Mouse (Mus musculus) liver, embryonic 14.5 days (tissue): ENCODE results near the gene Ppp1cb. TPM values are rescaled to one million over a fixed set of nuclear protein-coding genes. Genes with fewer than 3 reads are reported as not detected.

Experiments
- ATAC-seq: fragments of 200-750 bp; cut with Nextera tagmentation; 2 replicates; pipeline ENCODE4 v1.8.0; 2017; ENCODE audit warnings: moderate number of reproducible peaks, mild to moderate bottlenecking, moderate library complexity; ENCODE audit not compliant: insufficient read depth
- DNase-seq, 3 experiments: peaks; one replicate each; pipeline ENCODE4 v3.0.0-alpha.2; 2012 to 2013; ENCODE audit warnings: low read depth in 3 of 3, low spot score in 3 of 3
- H3K27ac ChIP-seq: fragments of 300-500 bp; sonication (generic); 2 replicates; pipeline ENCODE4 v1.5.1; 2014; ENCODE audit warnings: moderate library complexity, mild to moderate bottlenecking, control low read depth, inconsistent platforms
- H3K27me3 ChIP-seq: fragments of 300-500 bp; sonication (generic); 2 replicates; pipeline ENCODE4 v1.6.1; 2014; ENCODE audit warnings: mild to moderate bottlenecking, low read length, moderate library complexity; ENCODE audit not compliant: control insufficient read depth, insufficient read depth
- H3K36me3 ChIP-seq: fragments of 300-500 bp; sonication (generic); replicated peaks from 2 replicates; pipeline ENCODE4 v1.6.1; 2014; ENCODE audit warnings: low read depth; ENCODE audit not compliant: control insufficient read depth, insufficient read depth
- H3K4me1 ChIP-seq, 2 experiments: fragments of 200-500 bp in 1 of 2; fragments of 300-500 bp in 1 of 2; sonication (generic) in 1 of 2; replicated peaks; 2 replicates each; pipeline ENCODE4 v1.6.1; 2012 to 2014; ENCODE audit warnings: antibody characterized with exemption in 1 of 2, inconsistent platforms in 1 of 2, low read length in 1 of 2; ENCODE audit not compliant: control insufficient read depth in 2 of 2, insufficient read depth in 2 of 2
- H3K4me2 ChIP-seq: fragments of 300-500 bp; sonication (generic); 2 replicates; pipeline ENCODE4 v1.6.1; 2014; ENCODE audit warnings: low read depth, mild to moderate bottlenecking, control low read depth, moderate library complexity
- H3K4me3 ChIP-seq, 2 experiments: fragments of 200-500 bp in 1 of 2; fragments of 300-500 bp in 1 of 2; sonication (generic) in 1 of 2; 2 replicates each; pipeline ENCODE4 v1.5.1; 2012 to 2014; ENCODE audit warnings: low read depth in 2 of 2, low read length in 2 of 2, mild to moderate bottlenecking in 2 of 2, control low read depth in 1 of 2, inconsistent platforms in 1 of 2, moderate library complexity in 1 of 2; ENCODE audit not compliant: insufficient read depth in 1 of 2
- H3K9ac ChIP-seq: fragments of 300-500 bp; sonication (generic); replicated peaks from 2 replicates; pipeline ENCODE4 v1.6.1; 2014; ENCODE audit warnings: mild to moderate bottlenecking, control low read depth, moderate library complexity
- H3K9me3 ChIP-seq: fragments of 300-500 bp; sonication (generic); 2 replicates; pipeline ENCODE4 v1.6.1; 2016; ENCODE audit warnings: low read length, mixed read lengths; ENCODE audit not compliant: control insufficient read depth
- CTCF ChIP-seq: IDR thresholded peaks from 2 replicates; pipeline ENCODE4 v1.5.1; 2016; ENCODE audit warnings: antibody characterized with exemption, low read depth, control low read depth
- EP300 ChIP-seq: IDR thresholded peaks from 2 replicates; pipeline ENCODE4 v1.6.1; 2016; ENCODE audit warnings: antibody characterized with exemption, low read depth
- WGBS: fragments of 180-500 bp; shearing (Covaris S2); extraction: QIAGEN DNeasy Blood & Tissue Kit; methylation state at CpG from one replicate; pipeline ENCODE4 v1.1.7; 2014; ENCODE audit not compliant: insufficient replicate concordance; 5-methylcytosine and 5-hydroxymethylcytosine counted together
- polyA plus RNA-seq, 2 experiments: library from polyadenylated mRNA; depleted of rRNA in 1 of 2; stranded (reverse) in 1 of 2; unstranded in 1 of 2; fragments of >200 nt; fragmentation: Nextera tagmentation in 1 of 2; extraction: Ambion mirVana in 1 of 2; gene quantifications; 2 replicates each; pipeline versions ENCODE4 v1.2.1 to v1.2.3; 2012 to 2014

The Ppp1cb gene
- polyA plus RNA-seq, 2 experiments, result 92.1 to 135 TPM

DNA sequence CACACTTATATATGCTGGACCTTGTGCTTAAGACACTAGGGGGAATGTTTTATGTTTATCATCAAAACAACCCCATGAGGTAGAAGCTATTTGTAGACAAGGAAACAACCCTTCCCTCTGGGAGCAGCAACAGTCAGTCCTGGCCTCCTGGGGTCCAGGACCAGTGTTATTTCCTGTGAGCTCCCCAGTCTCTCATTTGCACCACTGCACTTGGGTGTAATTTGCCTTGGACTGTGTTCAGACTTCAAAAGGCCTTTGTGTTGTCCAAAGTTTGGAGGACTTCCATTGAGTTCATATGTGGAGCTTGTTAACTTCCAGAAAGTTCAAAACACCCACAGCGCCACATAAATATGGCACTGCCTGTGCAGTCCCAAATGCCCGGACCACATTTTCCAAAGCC is 45.6 kb upstream of the Ppp1cb start:
- TF ChIP-seq EP300, result no peak
- no peak for TF ChIP-seq CTCF
- ATAC-seq, result no peak
- Histone ChIP-seq H3K27me3 (no peaks in the 10 kb centered on the region), H3K4me1 (peaks cover 0 to 6% of the 10 kb centered on the region in 2 experiments; a peak in 1 of 4 replicates), H3K36me3 (no peaks in the 10 kb centered on the region), H3K27ac (no peak overlapping the region), H3K4me2 (no peak overlapping the region), H3K9ac (no peak overlapping the region), H3K9me3 (no peaks in the 10 kb centered on the region), H3K4me3 (no peak overlapping the region)
- DNase-seq, result no peak
- 81% methylated on average over 2 of the region's 2 CpGs for WGBS

DNA sequence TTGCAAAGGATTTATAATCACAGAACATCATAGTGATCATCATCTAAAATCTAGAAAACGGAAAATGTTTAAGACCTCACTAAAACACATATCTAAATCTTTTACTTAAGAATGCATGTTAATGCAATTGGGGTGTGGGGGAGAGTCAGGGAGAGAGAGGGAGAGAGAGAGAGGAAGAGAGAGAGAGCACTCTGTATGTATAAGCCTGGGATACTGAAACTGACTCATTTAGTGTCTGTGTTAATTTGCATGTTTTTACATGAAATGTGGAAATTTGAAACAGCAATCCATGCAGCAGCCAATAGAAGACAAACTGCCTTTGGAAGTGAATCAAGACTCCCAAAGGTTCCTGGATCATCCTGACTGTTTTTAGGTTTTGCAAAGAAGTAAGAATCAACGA is 45.1 kb upstream of the Ppp1cb start:
- Histone ChIP-seq H3K4me1 (peaks cover 0 to 6% of the 10 kb centered on the region in 2 experiments; a peak in 1 of 4 replicates), H3K36me3 (no peaks in the 10 kb centered on the region), H3K27me3 (no peaks in the 10 kb centered on the region), H3K9me3 (no peaks in the 10 kb centered on the region), H3K27ac (no peak overlapping the region), H3K4me3 (no peak overlapping the region), H3K9ac (no peak overlapping the region), H3K4me2 (no peak overlapping the region)
- WGBS, result 56% methylated on average over 2 of the region's 2 CpGs
- ATAC-seq (no peak), DNase-seq (no peak)
- TF ChIP-seq CTCF, result no peak
- TF ChIP-seq EP300, result no peak

DNA sequence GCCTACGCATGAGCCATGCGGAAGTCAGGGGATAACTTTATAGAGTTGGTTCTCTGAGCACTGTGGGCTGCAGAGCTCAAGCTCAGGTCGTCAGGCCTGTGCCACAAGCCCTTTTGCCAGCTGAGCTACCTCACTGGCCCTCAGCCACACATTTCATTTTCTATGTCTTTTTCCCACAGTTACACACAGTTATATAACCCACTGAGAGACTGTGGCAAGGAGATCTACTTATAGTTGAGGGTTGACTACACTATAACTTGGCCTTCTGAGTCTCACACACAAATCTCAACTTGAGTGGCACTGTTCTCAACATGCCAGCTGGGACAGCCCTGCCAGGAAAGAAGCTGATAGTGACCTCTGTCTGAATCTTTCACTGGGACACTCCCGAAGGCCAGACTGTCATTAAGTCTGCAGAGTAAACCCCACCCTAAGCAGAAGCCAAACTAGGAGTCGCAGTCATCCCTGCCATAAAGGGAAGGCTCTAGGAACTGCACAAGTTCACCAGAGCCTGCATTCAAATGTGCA is 44.1 kb upstream of the Ppp1cb start:
- Histone ChIP-seq H3K4me1 (peaks cover 0 to 6% of the 10 kb centered on the region in 2 experiments; a peak in 1 of 4 replicates), H3K36me3 (no peaks in the 10 kb centered on the region), H3K27ac (no peak overlapping the region), H3K9me3 (no peaks in the 10 kb centered on the region), H3K4me3 (no peak overlapping the region), H3K4me2 (no peak overlapping the region), H3K9ac (no peak overlapping the region), H3K27me3 (no peaks in the 10 kb centered on the region)
- 57% methylated on average over 5 of the region's 5 CpGs for WGBS
- TF ChIP-seq EP300, result no peak
- TF ChIP-seq CTCF, result no peak
- ATAC-seq (no peak), DNase-seq (no peak)

DNA sequence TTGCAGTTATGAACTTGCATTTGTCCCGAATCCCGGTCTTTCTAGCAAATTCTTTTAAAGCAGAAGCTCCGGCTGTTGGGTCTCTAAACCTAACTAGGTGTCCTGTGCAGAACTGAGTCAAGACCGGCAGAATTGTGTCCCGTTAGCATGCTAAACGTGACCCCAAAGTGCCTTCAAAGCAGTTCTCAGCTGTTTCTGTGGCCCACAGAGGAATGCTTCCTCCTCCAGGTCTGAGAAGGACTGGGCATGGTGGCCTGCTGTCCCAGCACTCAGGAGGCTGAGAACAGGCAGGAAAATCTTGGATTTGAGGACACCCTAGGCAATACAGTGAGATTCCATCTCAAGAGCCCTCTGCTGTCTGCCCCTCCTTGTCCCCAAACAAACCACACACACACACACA is 43.1 kb upstream of the Ppp1cb start:
- Histone ChIP-seq H3K27me3 (no peaks in the 10 kb centered on the region), H3K36me3 (no peaks in the 10 kb centered on the region), H3K27ac (no peak overlapping the region), H3K9me3 (no peaks in the 10 kb centered on the region), H3K4me3 (no peak overlapping the region), H3K9ac (no peak overlapping the region), H3K4me1 (peaks cover 0 to 6% of the 10 kb centered on the region in 2 experiments; a peak in 1 of 4 replicates), H3K4me2 (no peak overlapping the region)
- ATAC-seq, result no peak
- DNase-seq, result no peak
- 63% methylated on average over 6 of the region's 6 CpGs for WGBS
- TF ChIP-seq CTCF (no peak), EP300 (no peak)

DNA sequence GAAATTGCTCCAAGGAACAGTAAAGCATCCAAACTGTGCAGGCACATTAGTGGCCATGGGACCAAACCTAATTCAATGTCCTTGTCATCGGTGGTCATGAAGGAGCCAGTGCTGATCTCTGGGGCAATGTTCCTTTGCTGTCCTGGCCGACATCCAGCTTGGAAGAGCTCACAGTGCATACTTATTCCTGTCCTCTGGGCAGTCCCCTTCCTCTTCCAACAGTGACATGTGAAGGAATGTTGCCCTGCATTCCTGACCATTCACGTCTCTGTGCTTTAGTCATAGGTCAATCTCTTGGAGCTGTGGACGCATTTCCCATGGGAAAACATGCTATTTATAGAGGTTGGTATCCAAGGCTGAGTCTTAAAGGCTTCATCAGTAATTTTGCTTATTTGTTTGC is 41.8 kb upstream of the Ppp1cb start:
- no peak overlapping the region for H3K27ac ChIP-seq
- no peak for ATAC-seq
- DNase-seq, result no peak

More for the DNA sequence above, 41.8 kb upstream of the Ppp1cb start:
- no peaks in the 10 kb centered on the region for H3K27me3 ChIP-seq
- no peak overlapping the region for H3K4me2 ChIP-seq
- H3K9ac ChIP-seq, result no peak overlapping the region
- 49% methylated on average over 4 of the region's 4 CpGs for WGBS
- peaks cover 0 to under 1% of the 10 kb centered on the region in 2 experiments; a peak in 2 of 4 replicates for H3K4me1 ChIP-seq
- H3K36me3 ChIP-seq, result no peaks in the 10 kb centered on the region
- TF ChIP-seq EP300 (no peak), CTCF (no peak)
- H3K4me3 ChIP-seq, result no peak overlapping the region
- H3K9me3 ChIP-seq, result no peaks in the 10 kb centered on the region
